Mouse (Mus musculus): ENCODE results near the gene Rxfp1.

DNA sequence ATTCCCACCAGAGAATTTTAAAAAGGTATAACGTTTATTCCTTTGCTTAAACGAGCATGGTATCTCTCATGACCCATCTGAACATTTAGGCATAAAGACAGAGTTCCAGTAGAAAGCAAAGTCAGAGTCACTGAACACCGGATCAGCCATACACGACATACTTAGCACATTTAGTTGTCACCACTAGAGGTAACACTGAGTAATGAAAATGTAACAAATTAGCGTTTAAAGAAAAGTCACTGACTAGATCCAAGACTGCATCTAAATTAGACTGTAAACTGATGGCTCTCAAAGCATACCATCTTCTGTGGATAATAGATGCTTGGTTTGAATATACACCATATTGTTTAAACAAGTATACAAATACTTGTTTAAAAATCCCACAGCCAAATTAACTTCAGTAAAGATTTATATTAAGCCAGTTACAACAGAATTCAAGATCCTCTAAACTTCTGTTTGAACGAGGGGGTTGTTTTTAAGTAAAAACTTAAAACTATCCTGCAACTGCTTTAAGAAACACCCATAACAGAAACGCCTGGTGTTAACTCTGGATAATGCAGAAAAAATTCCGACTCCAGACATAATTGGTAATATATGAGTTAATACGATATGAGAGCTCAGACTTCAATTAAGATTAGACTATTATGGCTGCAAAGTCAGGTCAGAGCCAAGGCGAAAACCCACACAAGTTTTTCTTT is 110.0 kb downstream of the Rxfp1 start:
- no peak for TF ChIP-seq CTCF (IDR thresholded peaks at IDR 0.05; ENCODE audit: borderline replicate concordance, control insufficient read depth, extremely low read depth, insufficient read depth, low read length, poor library complexity)
- no peak for TF ChIP-seq POLR2A (IDR thresholded peaks at IDR 0.05; ENCODE audit: control insufficient read depth, extremely low read depth, insufficient read depth, low read length, poor library complexity)
